Mouse (Mus musculus) neural tube, embryonic 11.5 days (tissue): ENCODE data around the gene Lrch3. TPM values are rescaled to one million over a fixed set of nuclear protein-coding genes. Genes with fewer than 3 reads are reported as not detected.
"Not testable (repeated sequence)": the region's sequence is repeated elsewhere in the genome, so short reads cannot be mapped to it uniquely, and the experiment has no call there.

Source experiments
- ATAC-seq: fragments of 200-750 bp; cut with Nextera tagmentation; 2 replicates; pipeline ENCODE4 v1.8.0; 2017; ENCODE audit warnings: moderate number of reproducible peaks, mild to moderate bottlenecking, moderate TSS enrichment, moderate library complexity; ENCODE audit not compliant: insufficient read depth, low FRiP score, low TSS enrichment
- DNase-seq: peaks from one replicate; pipeline ENCODE4 v3.0.0-alpha.2; 2015; ENCODE audit warnings: low spot score
- H3K27ac ChIP-seq: fragments of 300-500 bp; sonication (generic); 2 replicates; pipeline ENCODE4 v1.5.1; 2014; ENCODE audit warnings: low read depth, mild to moderate bottlenecking, low read length
- H3K27me3 ChIP-seq: fragments of 300-500 bp; sonication (generic); 2 replicates; pipeline ENCODE4 v1.6.1; 2014; ENCODE audit warnings: mild to moderate bottlenecking, low read length, mixed read lengths; ENCODE audit not compliant: control insufficient read depth, insufficient read depth
- H3K36me3 ChIP-seq: fragments of 300-500 bp; sonication (generic); 2 replicates; pipeline ENCODE4 v1.6.1; 2014; ENCODE audit warnings: mild to moderate bottlenecking, low read length, moderate library complexity, mixed read lengths; ENCODE audit not compliant: control insufficient read depth, insufficient read depth
- H3K4me1 ChIP-seq: fragments of 300-500 bp; sonication (generic); 2 replicates; pipeline ENCODE4 v1.6.1; 2014; ENCODE audit warnings: low read length, mixed read lengths; ENCODE audit not compliant: control insufficient read depth, insufficient read depth
- H3K4me2 ChIP-seq: fragments of 300-500 bp; sonication (generic); 2 replicates; pipeline ENCODE4 v1.6.1; 2014; ENCODE audit warnings: low read depth, mild to moderate bottlenecking, moderate library complexity
- H3K4me3 ChIP-seq: fragments of 300-500 bp; sonication (generic); 2 replicates; pipeline ENCODE4 v1.5.1; 2014; ENCODE audit warnings: low read depth, low read length
- H3K9ac ChIP-seq: fragments of 300-500 bp; sonication (generic); 2 replicates; pipeline ENCODE4 v1.6.1; 2014; ENCODE audit warnings: mild to moderate bottlenecking, low read length
- H3K9me3 ChIP-seq: fragments of 300-500 bp; sonication (generic); 2 replicates; pipeline ENCODE4 v1.6.1; 2016; ENCODE audit warnings: low read length; ENCODE audit not compliant: control insufficient read depth
- WGBS: fragments of 180-500 bp; shearing (Covaris S2); extraction: QIAGEN DNeasy Blood & Tissue Kit; methylation state at CpG from one replicate; pipeline ENCODE4 v1.1.7; 2014; 5-methylcytosine and 5-hydroxymethylcytosine counted together
- polyA plus RNA-seq: library from polyadenylated mRNA; unstranded; fragments of >200 nt; fragmentation: Nextera tagmentation; extraction: Ambion mirVana; gene quantifications from 2 replicates; pipeline ENCODE4 v1.2.1, GENCODE M21; 2014

Lrch3 gene
- polyA plus RNA-seq, 1 experiment from 2014 or later = 42.4 TPM

DNA sequence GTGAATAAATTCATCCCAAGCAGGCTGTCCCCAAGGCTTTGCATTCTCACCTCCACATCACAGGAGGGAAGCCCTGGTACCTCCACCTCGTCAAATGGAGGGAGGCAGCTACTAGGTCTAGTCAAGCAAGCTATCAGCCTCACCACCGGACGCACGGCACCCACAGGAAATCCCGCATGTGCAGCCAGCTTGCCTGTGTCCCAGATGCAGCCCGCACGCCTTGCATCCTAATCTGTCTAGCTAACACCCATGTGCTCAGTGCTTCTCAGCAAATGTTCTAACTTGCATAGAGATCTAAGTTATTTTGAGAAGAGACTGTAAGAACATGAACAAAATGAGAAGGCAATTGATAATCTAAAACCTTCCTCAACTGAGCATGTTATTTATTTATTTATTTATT, 112.5 kb downstream of the Lrch3 start:
- Histone ChIP-seq H3K36me3 (no peaks in the 10 kb centered on the region), H3K9me3 (no peaks in the 10 kb centered on the region), H3K4me1 (no peaks in the 10 kb centered on the region), H3K4me3 (no peak overlapping the region), H3K9ac (no peak overlapping the region), H3K4me2 (no peak overlapping the region), H3K27ac (no peak overlapping the region), H3K27me3 (no peaks in the 10 kb centered on the region)
- 84% methylated on average over 7 of the region's 7 CpGs for WGBS
- ATAC-seq (no peak), DNase-seq (no peak)

- ATAC-seq = no peak
These were observed 122.1 kb downstream of the Lrch3 start for GRCm38 (mm10) chr16:33036006-33036405.

GRCm38 (mm10) chr16:33042682-33043081, 128.8 kb downstream of the Lrch3 start:
- H3K36me3 ChIP-seq = no peaks in the 10 kb centered on the region
- WGBS = 85% methylated on average over 1 of the region's 1 CpGs
- H3K27ac ChIP-seq = no peak overlapping the region
- H3K27me3 ChIP-seq = no peaks in the 10 kb centered on the region
- no peak overlapping the region for H3K9ac ChIP-seq
- H3K4me3 ChIP-seq = no peak overlapping the region
- no peak overlapping the region for H3K4me2 ChIP-seq
- H3K9me3 ChIP-seq = no peaks in the 10 kb centered on the region
- DNase-seq (no peak), ATAC-seq (no peak)
- H3K4me1 ChIP-seq = no peaks in the 10 kb centered on the region

More at GRCm38 (mm10) chr16:33036006-33036405, 122.1 kb downstream of the Lrch3 start:
- Histone ChIP-seq H3K9me3 (no peaks in the 10 kb centered on the region), H3K4me3 (no peak overlapping the region), H3K36me3 (no peaks in the 10 kb centered on the region), H3K4me2 (no peak overlapping the region), H3K27me3 (no peaks in the 10 kb centered on the region), H3K9ac (no peak overlapping the region), H3K27ac (no peak overlapping the region), H3K4me1 (no peaks in the 10 kb centered on the region)
- 80% methylated on average over 4 of the region's 4 CpGs for WGBS
- DNase-seq = no peak

DNA sequence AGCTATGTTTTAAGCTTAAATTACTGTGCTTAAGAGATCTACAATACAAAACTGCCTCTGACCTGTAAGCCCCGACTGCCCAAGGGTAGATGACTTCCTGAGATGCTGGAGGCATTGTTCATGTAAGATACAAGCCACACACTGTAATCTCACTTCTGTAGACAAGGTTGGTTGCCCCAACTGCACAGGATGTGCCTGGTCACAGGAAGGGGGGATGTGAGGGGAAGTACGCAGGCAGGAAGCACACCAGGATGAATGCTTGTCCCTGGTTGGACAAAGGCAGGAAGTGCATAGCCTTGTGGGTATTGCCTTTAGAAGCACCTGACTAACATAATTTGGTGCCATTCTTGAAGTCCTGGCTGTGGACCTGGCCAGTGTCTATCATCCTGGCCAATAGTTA, 129.4 kb downstream of the Lrch3 start:
- Histone ChIP-seq H3K27me3 (no peaks in the 10 kb centered on the region), H3K9me3 (no peaks in the 10 kb centered on the region), H3K36me3 (no peaks in the 10 kb centered on the region), H3K27ac (no peak overlapping the region), H3K4me2 (no peak overlapping the region), H3K4me3 (no peak overlapping the region), H3K4me1 (no peaks in the 10 kb centered on the region), H3K9ac (no peak overlapping the region)
- WGBS = 70% methylated on average over 2 of the region's 2 CpGs
- DNase-seq (no peak), ATAC-seq (no peak)

- WGBS = 92% methylated on average over 1 of the region's 1 CpGs
- Histone ChIP-seq H3K27ac (no peak overlapping the region), H3K9ac (no peak overlapping the region), H3K4me2 (no peak overlapping the region), H3K4me1 (no peaks in the 10 kb centered on the region), H3K27me3 (no peaks in the 10 kb centered on the region), H3K36me3 (no peaks in the 10 kb centered on the region), H3K9me3 (no peaks in the 10 kb centered on the region), H3K4me3 (no peak overlapping the region)
- DNase-seq (no peak), ATAC-seq (no peak)
These were observed 134.1 kb downstream of the Lrch3 start for GRCm38 (mm10) chr16:33048004-33048403.

GRCm38 (mm10) chr16:33048686-33049085, 134.8 kb downstream of the Lrch3 start:
- Histone ChIP-seq H3K9ac (no peak overlapping the region), H3K27me3 (no peaks in the 10 kb centered on the region), H3K9me3 (no peaks in the 10 kb centered on the region), H3K4me3 (no peak overlapping the region), H3K27ac (no peak overlapping the region), H3K4me1 (no peaks in the 10 kb centered on the region), H3K36me3 (no peaks in the 10 kb centered on the region), H3K4me2 (no peak overlapping the region)
- WGBS = 79% methylated on average over 2 of the region's 2 CpGs
- DNase-seq = no peak
- ATAC-seq = no peak

DNA sequence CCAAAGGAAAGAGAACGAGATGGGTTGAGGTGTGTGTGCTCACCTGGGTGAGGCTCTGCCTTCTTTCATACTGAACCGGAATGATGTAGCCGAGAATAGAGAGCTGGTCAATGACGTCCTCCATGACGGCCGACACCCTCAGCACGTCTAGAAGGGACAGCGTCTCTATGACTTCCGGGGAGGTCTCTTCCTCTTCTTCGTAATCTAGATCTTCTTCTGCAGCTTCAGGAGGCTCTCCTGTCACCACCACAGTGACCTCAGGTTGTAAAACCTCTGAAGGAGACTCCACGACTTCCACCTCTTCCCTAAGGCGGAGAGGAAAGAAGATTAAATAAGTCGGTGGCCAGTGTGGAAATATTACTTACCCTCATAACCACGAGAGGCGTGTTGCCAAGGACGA, 135.9 kb downstream of the Lrch3 start:
- Histone ChIP-seq H3K9me3 (no peaks in the 10 kb centered on the region), H3K36me3 (no peaks in the 10 kb centered on the region), H3K27ac (no peak overlapping the region), H3K4me1 (no peaks in the 10 kb centered on the region), H3K9ac (no peak overlapping the region), H3K27me3 (no peaks in the 10 kb centered on the region), H3K4me3 (no peak overlapping the region), H3K4me2 (no peak overlapping the region)
- no peak for ATAC-seq
- WGBS = 94% methylated on average over 16 of the region's 16 CpGs
- no peak for DNase-seq

DNA sequence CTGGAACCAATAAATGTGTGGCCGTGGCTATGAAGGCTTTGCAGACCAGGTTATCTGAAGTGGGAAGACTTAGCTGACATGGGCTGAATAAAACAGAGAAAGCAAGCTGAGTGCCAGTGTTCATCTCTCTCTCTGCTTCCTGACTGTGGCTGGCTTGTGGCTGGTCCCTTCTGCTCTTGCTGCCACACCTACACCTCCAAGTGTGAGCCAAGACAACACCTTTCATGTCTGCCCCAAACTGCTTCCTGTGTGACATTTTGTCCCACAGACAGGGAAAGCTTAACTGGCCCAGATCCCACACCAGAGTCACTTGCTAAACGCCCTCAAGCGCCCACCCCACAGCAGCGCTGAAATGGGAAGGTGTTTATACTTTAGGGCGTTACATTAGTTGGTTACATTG, 139.2 kb downstream of the Lrch3 start:
- H3K4me3 ChIP-seq = no peak overlapping the region
- no peak for ATAC-seq
- no peaks in the 10 kb centered on the region for H3K9me3 ChIP-seq
- no peak overlapping the region for H3K27ac ChIP-seq
- H3K9ac ChIP-seq = no peak overlapping the region
- no peak for DNase-seq
- WGBS = 81% methylated on average over 5 of the region's 5 CpGs
- no peak overlapping the region for H3K4me2 ChIP-seq
- H3K4me1 ChIP-seq = peaks cover 7% of the 10 kb centered on the region
- H3K27me3 ChIP-seq = no peaks in the 10 kb centered on the region
- no peaks in the 10 kb centered on the region for H3K36me3 ChIP-seq

DNA sequence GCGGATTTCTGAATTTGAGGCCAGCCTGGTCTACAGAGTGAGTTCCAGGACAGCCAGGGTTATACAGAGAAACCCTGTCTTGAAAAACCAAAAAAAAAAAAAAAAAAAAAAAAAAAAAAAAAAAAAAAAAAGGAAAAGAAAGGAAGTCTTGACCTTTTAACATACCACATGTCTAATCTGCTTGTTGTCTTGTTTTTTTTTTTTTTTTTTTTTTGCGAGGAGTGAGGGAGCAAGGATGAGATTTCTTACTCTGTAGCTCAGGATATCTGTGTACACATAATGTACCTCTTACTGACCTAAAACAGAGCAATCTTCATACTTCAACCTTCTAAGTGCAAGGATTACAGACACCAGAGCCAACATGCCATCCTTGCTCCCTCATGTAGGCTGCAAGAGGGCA, 141.0 kb downstream of the Lrch3 start:
- not testable (repeated sequence) for H3K9ac ChIP-seq, H3K9me3 ChIP-seq, H3K4me2 ChIP-seq, H3K4me3 ChIP-seq, H3K4me1 ChIP-seq, H3K27ac ChIP-seq, ATAC-seq, DNase-seq, H3K27me3 ChIP-seq, H3K36me3 ChIP-seq
- WGBS = 93% methylated on average over 2 of the region's 2 CpGs
